Mouse (Mus musculus) left cerebral cortex, postnatal 36 days (tissue): Measurements from ENCODE around the gene Nsd1. TPM values are rescaled to one million over a fixed set of nuclear protein-coding genes. Genes with fewer than 3 reads are reported as not detected.

Experiments
- DNase-seq, 2 experiments: peaks; one replicate each; pipeline ENCODE4 v3.0.0; 2021 to 2022; ENCODE audit warnings: low spot score in 2 of 2, mixed read lengths in 1 of 2
- intact Hi-C: fragments of 180-260 bp; cut with DNase I; formaldehyde crosslinking; loops from one replicate; pipeline ENCODE4 v1.15.1; 2025
- total RNA-seq, 2 experiments: library from RNA; stranded (reverse); gene quantifications; 2 replicates each; pipeline ENCODE4 v1.2.3; 2021

Nsd1 gene
- total RNA-seq, 2 experiments from 2014 or later: 105 to 134 TPM

GRCm38 (mm10) chr13:55346745-55347144, 137.2 kb downstream of the Nsd1 start:
- DNase-seq: no peak
- intact Hi-C loops: no loop called here

GRCm38 (mm10) chr13:55361145-55361544, 151.6 kb downstream of the Nsd1 start:
- DNase-seq: no peak
- intact Hi-C loops: no loop called here

GRCm38 (mm10) chr13:55361974-55362452, 152.4 kb downstream of the Nsd1 start:
- DNase-seq: no peak
- intact Hi-C loops: no loop called here

- intact Hi-C loops: no loop called here
- peak; percentile 97 to 98 for DNase-seq
Observed at GRCm38 (mm10) chr13:55362453-55363060, 153.0 kb downstream of the Nsd1 start, which contains the start of gene Lman2. Lman2 (minus strand) TSS chr13:55362783.

Other genes starting within 250 kb of the Nsd1 start
- gene Hk3, start 188.4 kb upstream of the Nsd1 start, total RNA-seq: 1 to 10 TPM; 1.1 to 1.7 TPM
- 10 to 100 TPM; 16.6 to 22.2 TPM for gene Uimc1, start 109.5 kb upstream of the Nsd1 start, total RNA-seq
- 10 to 100 TPM; 39.0 to 47.3 TPM for gene Zfp346, start 104.5 kb upstream of the Nsd1 start, total RNA-seq
- gene Gm17617, start 76.2 kb upstream of the Nsd1 start, total RNA-seq: not detected
- under 1 TPM; 0.18 to 0.30 TPM for gene Fgfr4, start 57.1 kb upstream of the Nsd1 start, total RNA-seq
- 100 to 1,000 TPM; 159 to 185 TPM for gene Prelid1, start 110.7 kb downstream of the Nsd1 start, total RNA-seq
- gene Rab24, start 112.2 kb downstream of the Nsd1 start, total RNA-seq: 10 to 100 TPM; 80.9 to 86.8 TPM
- gene Mxd3, start 120.0 kb downstream of the Nsd1 start, total RNA-seq: 1 to 10 TPM; 1.4 to 2.5 TPM
- 10 to 100 TPM; 54.9 to 61.3 TPM for gene Lman2, start 153.0 kb downstream of the Nsd1 start, total RNA-seq
- 10 to 100 TPM; 52.3 to 53.7 TPM for gene Rgs14, start 159.9 kb downstream of the Nsd1 start, total RNA-seq
- under 1 TPM; 0.48 to 0.54 TPM for gene Slc34a1, start 188.4 kb downstream of the Nsd1 start, total RNA-seq
- not detected for gene Pfn3, start 205.4 kb downstream of the Nsd1 start, total RNA-seq
- under 1 TPM; 0.79 to 0.84 TPM for gene F12, start 217.0 kb downstream of the Nsd1 start, total RNA-seq
- 10 to 100 TPM; 63.4 to 65.2 TPM for gene Grk6, start 235.3 kb downstream of the Nsd1 start, total RNA-seq